Mouse (Mus musculus) right cerebral cortex, postnatal 25 days (tissue): ENCODE measurements around the gene Gm5460.

Experiments
- DNase-seq: peaks from one replicate; pipeline ENCODE4 v3.0.0; 2022

The Gm5460 gene

GRCm38 (mm10) chr14:34016381-34016780, at the start of gene Gm5460:
Gene Gm5460 (plus strand): TSS chr14:34016758.
- DNase-seq = no peak

GRCm38 (mm10) chr14:33972679-33973078, 43.9 kb upstream of the Gm5460 start:
- DNase-seq = no peak

GRCm38 (mm10) chr14:33974752-33975151, 41.8 kb upstream of the Gm5460 start:
- DNase-seq = peak; percentile 14

- DNase-seq = no peak
These were observed 38.8 kb upstream of the Gm5460 start for GRCm38 (mm10) chr14:33977748-33978147.

GRCm38 (mm10) chr14:33978604-33979059, 37.9 kb upstream of the Gm5460 start, which contains the start of gene Zfp488:
Gene Zfp488 (minus strand): TSS chr14:33978764.
- no peak for DNase-seq

- DNase-seq = no peak
These were observed 27.4 kb upstream of the Gm5460 start for GRCm38 (mm10) chr14:33989201-33989600.

- DNase-seq = no peak
These were observed 24.6 kb upstream of the Gm5460 start for GRCm38 (mm10) chr14:33991971-33992370.

GRCm38 (mm10) chr14:33993051-33993450, 23.5 kb upstream of the Gm5460 start:
- no peak for DNase-seq

GRCm38 (mm10) chr14:33993521-33994289, 22.9 kb upstream of the Gm5460 start:
- no peak for DNase-seq

GRCm38 (mm10) chr14:33997427-33997826, 19.1 kb upstream of the Gm5460 start:
- DNase-seq = no peak

GRCm38 (mm10) chr14:34000076-34000475, 16.5 kb upstream of the Gm5460 start:
- no peak for DNase-seq

- DNase-seq = no peak
These were observed 15.1 kb upstream of the Gm5460 start for GRCm38 (mm10) chr14:34001445-34001844.

- no peak for DNase-seq
These were observed 14.2 kb upstream of the Gm5460 start for GRCm38 (mm10) chr14:34002358-34002757.

GRCm38 (mm10) chr14:34015063-34015462, 1.5 kb upstream of the Gm5460 start, which contains the start of gene Gm30083:
Gene Gm30083 (minus strand): TSS chr14:34015182.
- no peak for DNase-seq

GRCm38 (mm10) chr14:34016938-34017337, 380 bp downstream of the Gm5460 start:
- no peak for DNase-seq

- no peak for DNase-seq
These were observed 10.2 kb downstream of the Gm5460 start for GRCm38 (mm10) chr14:34026710-34027109.

- DNase-seq = no peak
These were observed 17.5 kb downstream of the Gm5460 start for GRCm38 (mm10) chr14:34033841-34034610.

- no peak for DNase-seq
These were observed 24.7 kb downstream of the Gm5460 start for GRCm38 (mm10) chr14:34041241-34041640.

- no peak for DNase-seq
These were observed 26.8 kb downstream of the Gm5460 start for GRCm38 (mm10) chr14:34043341-34043740.

- no peak for DNase-seq
These were observed 33.7 kb downstream of the Gm5460 start for GRCm38 (mm10) chr14:34050101-34050779.

GRCm38 (mm10) chr14:34052516-34052915, 36.0 kb downstream of the Gm5460 start, which contains the start of gene Antxrl:
Gene Antxrl (plus strand): TSS chr14:34052707.
- no peak for DNase-seq

GRCm38 (mm10) chr14:34071665-34072064, 55.1 kb downstream of the Gm5460 start:
- DNase-seq = no peak

GRCm38 (mm10) chr14:34075346-34075745, 58.8 kb downstream of the Gm5460 start:
- no peak for DNase-seq
